Mouse (Mus musculus) midbrain, postnatal 0 days (tissue): ENCODE measurements at regions not wholly inside any gene's neighbourhood (a gene's known extent, or its start where the extent isn't known, plus 50 kb on each side); places are given as distances from the start of the nearest gene placed in this dataset.

Source experiments
- ATAC-seq: fragments of 200-750 bp; cut with Nextera tagmentation; 2 replicates; pipeline ENCODE4 v1.8.0; 2017; ENCODE audit warnings: moderate number of reproducible peaks, mild to moderate bottlenecking, moderate TSS enrichment, moderate library complexity; ENCODE audit not compliant: low FRiP score
- DNase-seq: peaks from one replicate; pipeline ENCODE4 v3.0.0-alpha.2; 2015; ENCODE audit warnings: low spot score
- H3K27ac ChIP-seq: fragments of 300-500 bp; sonication (generic); 2 replicates; pipeline ENCODE4 v1.5.1; 2014; ENCODE audit warnings: low read depth, mild to moderate bottlenecking, low read length, mixed read lengths
- H3K27me3 ChIP-seq: fragments of 300-500 bp; sonication (generic); 2 replicates; pipeline ENCODE4 v1.6.1; 2014; ENCODE audit warnings: low read length, control low read depth, mixed read lengths; ENCODE audit not compliant: insufficient read depth
- H3K36me3 ChIP-seq: fragments of 300-500 bp; sonication (generic); 2 replicates; pipeline ENCODE4 v1.6.1; 2014; ENCODE audit warnings: low read length, control low read depth, mixed read lengths; ENCODE audit not compliant: insufficient read depth
- H3K4me1 ChIP-seq: fragments of 300-500 bp; sonication (generic); 2 replicates; pipeline ENCODE4 v1.6.1; 2014; ENCODE audit warnings: mild to moderate bottlenecking, control low read depth, antibody characterized with exemption, low read length, mixed read lengths; ENCODE audit not compliant: insufficient read depth
- H3K4me2 ChIP-seq: fragments of 300-500 bp; sonication (generic); 2 replicates; pipeline ENCODE4 v1.6.1; 2014; ENCODE audit warnings: low read depth, mild to moderate bottlenecking, low read length, mixed read lengths; ENCODE audit not compliant: poor library complexity, severe bottlenecking
- H3K4me3 ChIP-seq: fragments of 300-500 bp; sonication (generic); 2 replicates; pipeline ENCODE4 v1.5.1; 2014; ENCODE audit warnings: low read depth, mild to moderate bottlenecking, low read length, moderate library complexity
- H3K9ac ChIP-seq: fragments of 300-500 bp; sonication (generic); replicated peaks from 2 replicates; pipeline ENCODE4 v1.6.1; 2014; ENCODE audit warnings: mild to moderate bottlenecking, low read length, moderate library complexity, mixed read lengths; ENCODE audit not compliant: poor library complexity, severe bottlenecking
- H3K9me3 ChIP-seq: fragments of 300-500 bp; sonication (generic); 2 replicates; pipeline ENCODE4 v1.6.1; 2016; ENCODE audit warnings: low read length, control low read depth
- CTCF ChIP-seq: IDR thresholded peaks from 2 replicates; pipeline ENCODE4 v1.5.1; 2016; ENCODE audit warnings: antibody characterized with exemption, mild to moderate bottlenecking
- WGBS: fragments of 180-500 bp; shearing (Covaris S2); extraction: QIAGEN DNeasy Blood & Tissue Kit; methylation state at CpG from one replicate; pipeline ENCODE4 v1.1.7; 2014; 5-methylcytosine and 5-hydroxymethylcytosine counted together

- Histone ChIP-seq H3K9ac (no peak overlapping the region), H3K27ac (no peak overlapping the region), H3K27me3 (no peaks in the 10 kb centered on the region), H3K9me3 (no peaks in the 10 kb centered on the region), H3K4me2 (no peak overlapping the region), H3K4me1 (peaks cover 2% of the 10 kb centered on the region; the same call in 1 of the 2 replicates), H3K4me3 (no peak overlapping the region), H3K36me3 (no peaks in the 10 kb centered on the region)
- ATAC-seq (no peak), DNase-seq (no peak)
- WGBS = 51% methylated on average over 7 of the region's 7 CpGs
- no peak for TF ChIP-seq CTCF
These were observed 170.2 kb upstream of the Chl1 start for GRCm38 (mm10) chr6:103339961-103340732.

GRCm38 (mm10) chr6:103343515-103343914, 166.9 kb upstream of the Chl1 start:
- DNase-seq (peak; percentile 65), ATAC-seq (no peak)
- Histone ChIP-seq H3K4me2 (no peak overlapping the region), H3K9ac (no peak overlapping the region), H3K4me3 (no peak overlapping the region), H3K27me3 (no peaks in the 10 kb centered on the region), H3K4me1 (peaks cover 2% of the 10 kb centered on the region; the same call in 1 of the 2 replicates), H3K36me3 (no peaks in the 10 kb centered on the region), H3K9me3 (no peaks in the 10 kb centered on the region), H3K27ac (0 out of 2 replicates have a peak overlapping the region, but pooled peaks have one; percentile 26)
- no peak for TF ChIP-seq CTCF
- 63% methylated on average over 5 of the region's 5 CpGs for WGBS

- no peak overlapping the region for H3K9ac ChIP-seq
- peaks cover 2% of the 10 kb centered on the region; the same call in 1 of the 2 replicates for H3K4me1 ChIP-seq
- no peak overlapping the region for H3K4me3 ChIP-seq
- no peak for ATAC-seq
- no peak overlapping the region for H3K4me2 ChIP-seq
- H3K27me3 ChIP-seq = no peaks in the 10 kb centered on the region
- no peak for TF ChIP-seq CTCF
- no peaks in the 10 kb centered on the region for H3K9me3 ChIP-seq
- 71% methylated on average over 2 of the region's 2 CpGs for WGBS
- H3K36me3 ChIP-seq = no peaks in the 10 kb centered on the region
- 0 out of 2 replicates have a peak overlapping the region, but pooled peaks have one; percentile 26 for H3K27ac ChIP-seq
- no peak for DNase-seq
These were observed 166.0 kb upstream of the Chl1 start for GRCm38 (mm10) chr6:103344413-103344812.

GRCm38 (mm10) chr6:103345195-103345594, 165.2 kb upstream of the Chl1 start:
- no peak for ATAC-seq

GRCm38 (mm10) chr6:103352405-103353124, 157.8 kb upstream of the Chl1 start:
- no peak for TF ChIP-seq CTCF
- no peak overlapping the region for H3K4me3 ChIP-seq
- H3K36me3 ChIP-seq = no peaks in the 10 kb centered on the region
- no peaks in the 10 kb centered on the region for H3K9me3 ChIP-seq
- H3K4me1 ChIP-seq = no peaks in the 10 kb centered on the region
- H3K27me3 ChIP-seq = no peaks in the 10 kb centered on the region
- H3K27ac ChIP-seq = no peak overlapping the region
- no peak overlapping the region for H3K4me2 ChIP-seq
- no peak overlapping the region for H3K9ac ChIP-seq
- ATAC-seq (no peak), DNase-seq (no peak)
- WGBS = 68% methylated on average over 3 of the region's 3 CpGs

More at GRCm38 (mm10) chr6:103345195-103345594, 165.2 kb upstream of the Chl1 start:
- Histone ChIP-seq H3K4me2 (no peak overlapping the region), H3K9me3 (no peaks in the 10 kb centered on the region), H3K4me3 (no peak overlapping the region), H3K27me3 (no peaks in the 10 kb centered on the region), H3K9ac (no peak overlapping the region), H3K36me3 (no peaks in the 10 kb centered on the region), H3K4me1 (peaks cover 2% of the 10 kb centered on the region; the same call in 1 of the 2 replicates), H3K27ac (no peak overlapping the region)
- DNase-seq = no peak
- no peak for TF ChIP-seq CTCF
- 92% methylated on average over 3 of the region's 3 CpGs for WGBS

- Histone ChIP-seq H3K4me3 (no peak overlapping the region), H3K9ac (no peak overlapping the region), H3K27ac (no peak overlapping the region), H3K9me3 (no peaks in the 10 kb centered on the region), H3K4me2 (no peak overlapping the region), H3K4me1 (no peaks in the 10 kb centered on the region), H3K27me3 (no peaks in the 10 kb centered on the region), H3K36me3 (no peaks in the 10 kb centered on the region)
- WGBS = 64% methylated on average over 1 of the region's 1 CpGs
- no peak for TF ChIP-seq CTCF
- no peak for ATAC-seq
- DNase-seq = no peak
These were observed 157.0 kb upstream of the Chl1 start for GRCm38 (mm10) chr6:103353346-103353745.
